Mouse (Mus musculus) CH12.LX (cell line): ENCODE results near the gene Sdccag8. TPM values are rescaled to one million over a fixed set of nuclear protein-coding genes. Genes with fewer than 3 reads are reported as not detected.

Experiments used
- DNase-seq: peaks from one replicate; pipeline ENCODE4 v3.0.0-alpha.2; 2013; ENCODE audit errors: extremely low read depth
- H3K27ac ChIP-seq: 2 replicates; pipeline ENCODE4 v1.5.1; 2012; ENCODE audit warnings: low read depth, mild to moderate bottlenecking, control low read depth, moderate library complexity; ENCODE audit not compliant: insufficient read depth
- H3K27me3 ChIP-seq: replicated peaks from 2 replicates; pipeline ENCODE3; 2012; ENCODE audit warnings: inconsistent platforms
- H3K36me3 ChIP-seq, 2 experiments: replicated peaks in 1 of 2; 2 replicates each; pipeline versions ENCODE3 to v1.6.1; 2012; ENCODE audit warnings: inconsistent platforms in 1 of 2, low read length in 1 of 2, mild to moderate bottlenecking in 1 of 2, mixed read lengths in 1 of 2, moderate library complexity in 1 of 2; ENCODE audit not compliant: control insufficient read depth in 1 of 2, insufficient read depth in 1 of 2
- H3K4me1 ChIP-seq, 2 experiments: 2 replicates each; pipeline ENCODE4 v1.6.1; 2012; ENCODE audit warnings: inconsistent platforms in 1 of 2, moderate library complexity in 1 of 2; ENCODE audit not compliant: insufficient read depth in 2 of 2, control insufficient read depth in 1 of 2
- H3K4me2 ChIP-seq: 2 replicates; pipeline ENCODE4 v1.6.1; 2012; ENCODE audit warnings: low read depth, mild to moderate bottlenecking, control low read depth; ENCODE audit not compliant: poor library complexity, insufficient read depth, severe bottlenecking
- H3K4me3 ChIP-seq, 3 experiments: fragments of 150-350 bp in 1 of 3; sonication (generic) in 1 of 3; replicated peaks in 1 of 3; 2 replicates each; pipeline versions ENCODE3 to v1.5.1; 2011 to 2012; ENCODE audit warnings: low read depth in 2 of 3, low read length in 2 of 3, mild to moderate bottlenecking in 2 of 3, moderate library complexity in 2 of 3, control low read depth in 1 of 3, improper control_type of control experiment in 1 of 3, inconsistent platforms in 1 of 3, mixed read lengths in 1 of 3; ENCODE audit not compliant: poor library complexity in 1 of 3
- H3K79me2 ChIP-seq: replicated peaks from 2 replicates; pipeline ENCODE4 v1.6.1; 2012; ENCODE audit warnings: mild to moderate bottlenecking, moderate library complexity; ENCODE audit not compliant: control insufficient read depth, poor library complexity, insufficient read depth, severe bottlenecking; ENCODE audit errors: extremely low read depth
- H3K9ac ChIP-seq: 2 replicates; pipeline ENCODE4 v1.6.1; 2012; ENCODE audit warnings: low read depth, mild to moderate bottlenecking, control low read depth, moderate library complexity; ENCODE audit not compliant: insufficient read depth
- H3K9me3 ChIP-seq: replicated peaks from 2 replicates; pipeline ENCODE3; 2012; ENCODE audit warnings: low read length, inconsistent platforms, mixed read lengths
- CHD1 ChIP-seq: IDR thresholded peaks from 2 replicates; pipeline ENCODE4 v1.6.1; 2012; ENCODE audit warnings: low read depth, low read length, improper control_type of control experiment, inconsistent platforms
- CTCF ChIP-seq, 2 experiments: IDR thresholded peaks in 1 of 2; conservative IDR thresholded peaks in 1 of 2; 2 replicates each; pipeline ENCODE4 v1.5.1; 2011 to 2012; ENCODE audit warnings: low read depth in 2 of 2, low read length in 2 of 2, improper control_type of control experiment in 1 of 2, inconsistent platforms in 1 of 2, mild to moderate bottlenecking in 1 of 2, moderate library complexity in 1 of 2
- ETS1 ChIP-seq: conservative IDR thresholded peaks from 2 replicates; pipeline ENCODE4 v1.6.1; 2012; ENCODE audit warnings: low read depth, mild to moderate bottlenecking, inconsistent platforms, low read length, improper control_type of control experiment, moderate library complexity
- HCFC1 ChIP-seq: IDR thresholded peaks from 2 replicates; pipeline ENCODE4 v1.6.1; 2012; ENCODE audit warnings: low read depth, mild to moderate bottlenecking, inconsistent platforms, low read length, improper control_type of control experiment
- IRF4 ChIP-seq: IDR thresholded peaks from 2 replicates; pipeline ENCODE4 v1.6.1; 2014; ENCODE audit warnings: low read depth, mild to moderate bottlenecking, inconsistent platforms, low read length, improper control_type of control experiment
- JUN ChIP-seq: IDR thresholded peaks from 2 replicates; pipeline ENCODE4 v1.6.1; 2011; ENCODE audit warnings: low read depth, mild to moderate bottlenecking, low read length, improper control_type of control experiment, moderate library complexity; ENCODE audit not compliant: insufficient read depth
- JUND ChIP-seq: conservative IDR thresholded peaks from 2 replicates; pipeline ENCODE4 v1.6.1; 2011; ENCODE audit warnings: low read depth, low read length, improper control_type of control experiment
- KAT2A ChIP-seq: IDR thresholded peaks from 2 replicates; pipeline ENCODE4 v1.6.1; 2012; ENCODE audit warnings: low read length, improper control_type of control experiment, inconsistent platforms; ENCODE audit not compliant: insufficient replicate concordance
- MAFK ChIP-seq: IDR thresholded peaks from 2 replicates; pipeline ENCODE4 v1.6.1; 2011; ENCODE audit warnings: low read length, improper control_type of control experiment; ENCODE audit not compliant: insufficient replicate concordance
- MAX ChIP-seq: IDR thresholded peaks from 2 replicates; pipeline ENCODE4 v1.6.1; 2011; ENCODE audit warnings: low read length, improper control_type of control experiment
- MAZ ChIP-seq: IDR thresholded peaks from 2 replicates; pipeline ENCODE4 v1.6.1; 2012; ENCODE audit warnings: low read depth, mild to moderate bottlenecking, inconsistent platforms, low read length, improper control_type of control experiment, moderate library complexity
- MEF2A ChIP-seq: IDR thresholded peaks from 2 replicates; pipeline ENCODE4 v1.6.1; 2014; ENCODE audit warnings: low read depth, mild to moderate bottlenecking, inconsistent platforms, low read length, improper control_type of control experiment, borderline replicate concordance
- MYC ChIP-seq: IDR thresholded peaks from 2 replicates; pipeline ENCODE4 v1.6.1; 2011; ENCODE audit warnings: low read depth, mild to moderate bottlenecking, improper control_type of control experiment, low read length
- NELFE ChIP-seq: IDR thresholded peaks from 2 replicates; pipeline ENCODE4 v1.6.1; 2011; ENCODE audit warnings: low read depth, low read length, improper control_type of control experiment
- POLR2A ChIP-seq: IDR thresholded peaks from 2 replicates; pipeline ENCODE4 v1.6.1; 2011; ENCODE audit warnings: low read depth, mild to moderate bottlenecking, improper control_type of control experiment, low read length
- RAD21 ChIP-seq: IDR thresholded peaks from 2 replicates; pipeline ENCODE4 v1.6.1; 2011; ENCODE audit warnings: low read depth, mild to moderate bottlenecking, low read length, improper control_type of control experiment, moderate library complexity
- SIN3A ChIP-seq: IDR thresholded peaks from 2 replicates; pipeline ENCODE4 v1.6.1; 2012; ENCODE audit warnings: low read length, improper control_type of control experiment, inconsistent platforms
- SMC3 ChIP-seq: IDR thresholded peaks from 2 replicates; pipeline ENCODE4 v1.6.1; 2011; ENCODE audit warnings: low read depth, low read length, improper control_type of control experiment
- TBP ChIP-seq: conservative IDR thresholded peaks from 2 replicates; pipeline ENCODE4 v1.6.1; 2011; ENCODE audit warnings: low read depth, low read length, improper control_type of control experiment
- UBTF ChIP-seq: IDR thresholded peaks from 2 replicates; pipeline ENCODE4 v1.6.1; 2012; ENCODE audit warnings: low read depth, mild to moderate bottlenecking, inconsistent platforms, low read length, improper control_type of control experiment, moderate library complexity
- USF1 ChIP-seq: IDR thresholded peaks from 2 replicates; pipeline ENCODE4 v1.6.1; 2014; ENCODE audit warnings: low read depth, mild to moderate bottlenecking, inconsistent platforms, low read length, improper control_type of control experiment
- USF2 ChIP-seq: conservative IDR thresholded peaks from 2 replicates; pipeline ENCODE4 v1.6.1; 2011; ENCODE audit warnings: low read depth, low read length, improper control_type of control experiment
- ZC3H11A ChIP-seq: IDR thresholded peaks from 2 replicates; pipeline ENCODE4 v1.6.1; 2012; ENCODE audit warnings: low read depth, mild to moderate bottlenecking, inconsistent platforms, low read length, improper control_type of control experiment
- ZKSCAN1 ChIP-seq: IDR thresholded peaks from 2 replicates; pipeline ENCODE4 v1.6.1; 2012; ENCODE audit warnings: low read depth, inconsistent platforms, low read length, improper control_type of control experiment, borderline replicate concordance
- ZMIZ1 ChIP-seq: IDR thresholded peaks from 2 replicates; pipeline ENCODE4 v1.6.1; 2012; ENCODE audit warnings: low read depth, mild to moderate bottlenecking, inconsistent platforms, low read length, improper control_type of control experiment
- ZNF384 ChIP-seq: IDR thresholded peaks from 2 replicates; pipeline ENCODE4 v1.6.1; 2012; ENCODE audit warnings: low read depth, low read length, improper control_type of control experiment, inconsistent platforms
- dilution Hi-C: fragments of 300-500 bp; cut with MboI; formaldehyde crosslinking; loops from 2 replicates; pipeline ENCODE4 v1.14.3; 2020; ENCODE audit warnings: low sequenced_read_pairs; ENCODE audit not compliant: extremely low pct_unique_long_range_greater_than_20kb, extremely low pct_ligation_motif_present
- in situ Hi-C: fragments of 300-500 bp; cut with MboI; formaldehyde crosslinking; loops from 3 replicates; pipeline ENCODE4 v1.14.3; 2019; ENCODE audit warnings: low sequenced_read_pairs, low pct_ligation_motif_present, low pct_unique_long_range_greater_than_20kb, mixed read lengths
- polyA plus RNA-seq: library from polyadenylated mRNA; unstranded; fragments of >175 nt; gene quantifications from 2 replicates; pipeline ENCODE4 v1.2.1, GENCODE M21; 2012; ENCODE audit warnings: low read depth; ENCODE audit not compliant: insufficient read length
- total RNA-seq, 2 experiments: library from RNA; depleted of rRNA; stranded (reverse); fragments of 300-350 nt in 1 of 2; fragments of >200 nt in 1 of 2; gene quantifications; 2 replicates each; pipeline ENCODE4 v1.2.3; 2012 to 2014

Sdccag8 gene
- total and polyA plus RNA-seq, 3 experiments: 10.7 to 18.7 (median 10.9) TPM

GRCm38 (mm10) chr1:176951836-176952235 lies 137.4 kb downstream of the Sdccag8 start:
- no peaks in the 10 kb centered on the region for H3K27me3 ChIP-seq
- in situ Hi-C loops: no loop called here
- DNase-seq: no peak
- no peaks in the 10 kb centered on the region for H3K9me3 ChIP-seq
- H3K36me3 ChIP-seq: peaks cover 8 to 15% of the 10 kb centered on the region in 2 experiments
- no peak overlapping the region for H3K4me2 ChIP-seq
- H3K9ac ChIP-seq: no peak overlapping the region
- H3K27ac ChIP-seq: no peak overlapping the region
- no peak overlapping the region for H3K4me3 ChIP-seq
- dilution Hi-C loops: no loop called here
- TF ChIP-seq CTCF (conservative IDR thresholded peaks at IDR 0.05 in 1 of 2, IDR thresholded peaks at IDR 0.05 in 1 of 2; ENCODE audit: low read depth in 2 of 2, low read length in 2 of 2) (no peak), UBTF (no peak), USF1 (no peak), MAFK (no peak), KAT2A (no peak), ZNF384 (no peak), USF2 (no peak), POLR2A (no peak), TBP (no peak), MEF2A (no peak)
- H3K4me1 ChIP-seq: peaks cover 0 to 23% of the 10 kb centered on the region in 2 experiments; a peak in 2 of 4 replicates
- no peaks in the 10 kb centered on the region for H3K79me2 ChIP-seq

GRCm38 (mm10) chr1:176958311-176958710 lies 143.9 kb downstream of the Sdccag8 start:
- TF ChIP-seq USF1 (no peak), ZNF384 (no peak), ZKSCAN1 (no peak), IRF4 (no peak), NELFE (no peak)
- peaks cover 0 to 27% of the 10 kb centered on the region in 2 experiments; a peak in 2 of 4 replicates for H3K4me1 ChIP-seq
- no peak overlapping the region for H3K27ac ChIP-seq
- dilution Hi-C loops: no loop called here
- no peak overlapping the region for H3K4me2 ChIP-seq
- H3K79me2 ChIP-seq: no peaks in the 10 kb centered on the region
- in situ Hi-C loops: no loop called here
- H3K4me3 ChIP-seq: no peak overlapping the region
- no peak overlapping the region for H3K9ac ChIP-seq
- H3K9me3 ChIP-seq: no peaks in the 10 kb centered on the region
- H3K36me3 ChIP-seq: peaks cover 8 to 22% of the 10 kb centered on the region in 2 experiments
- DNase-seq: no peak
- no peaks in the 10 kb centered on the region for H3K27me3 ChIP-seq

- Histone ChIP-seq H3K79me2 (no peaks in the 10 kb centered on the region), H3K4me2 (no peak overlapping the region), H3K4me1 (peaks cover 0 to 27% of the 10 kb centered on the region in 2 experiments; a peak in 2 of 4 replicates), H3K27ac (no peak overlapping the region), H3K4me3 (no peak overlapping the region), H3K27me3 (no peaks in the 10 kb centered on the region), H3K9ac (no peak overlapping the region), H3K9me3 (no peaks in the 10 kb centered on the region), H3K36me3 (peaks cover 0 to 27% of the 10 kb centered on the region in 2 experiments)
- in situ Hi-C loops (no loop called here), dilution Hi-C loops (no loop called here)
- DNase-seq: no peak
- TF ChIP-seq RAD21: no peak
- TF ChIP-seq JUND: no peak
- no peak for TF ChIP-seq JUN
- no peak for TF ChIP-seq NELFE
- no peak for TF ChIP-seq HCFC1
- no peak for TF ChIP-seq SIN3A
- no peak for TF ChIP-seq IRF4
- no peak for TF ChIP-seq ETS1
- no peak for TF ChIP-seq SMC3
- no peak for TF ChIP-seq ZC3H11A
- TF ChIP-seq POLR2A: no peak
- TF ChIP-seq CHD1: no peak
- TF ChIP-seq MAZ: no peak
- no peak for TF ChIP-seq ZMIZ1
- TF ChIP-seq MYC: no peak
- TF ChIP-seq TBP: no peak
- TF ChIP-seq USF1: no peak
- TF ChIP-seq MAX: no peak
Observed at GRCm38 (mm10) chr1:176961716-176962115, 147.3 kb downstream of the Sdccag8 start.
